Mouse (Mus musculus) frontal cortex, adult 2 months (tissue): ENCODE measurements around the gene Fzr1. TPM values are rescaled to one million over a fixed set of nuclear protein-coding genes. Genes with fewer than 3 reads are reported as not detected.
A peak's percentile ranks its signal among the peaks of the same experiment; 100 is the strongest.

Experiments
- DNase-seq, 2 experiments: peaks; one replicate each; pipeline ENCODE4 v3.0.0; 2022; ENCODE audit warnings: low spot score in 1 of 2; ENCODE audit errors: extremely low spot score in 1 of 2
- polyA plus RNA-seq: library from polyadenylated mRNA; depleted of rRNA; stranded (reverse); fragments of >200 nt; gene quantifications from 2 replicates; pipeline ENCODE4 v1.2.3, GENCODE M21; 2012

The Fzr1 gene
- polyA plus RNA-seq, 1 experiment = 71.6 TPM

GRCm38 (mm10) chr10:81404720-81405119 is 26.4 kb upstream of the Fzr1 start:
- DNase-seq = no peak

DNA sequence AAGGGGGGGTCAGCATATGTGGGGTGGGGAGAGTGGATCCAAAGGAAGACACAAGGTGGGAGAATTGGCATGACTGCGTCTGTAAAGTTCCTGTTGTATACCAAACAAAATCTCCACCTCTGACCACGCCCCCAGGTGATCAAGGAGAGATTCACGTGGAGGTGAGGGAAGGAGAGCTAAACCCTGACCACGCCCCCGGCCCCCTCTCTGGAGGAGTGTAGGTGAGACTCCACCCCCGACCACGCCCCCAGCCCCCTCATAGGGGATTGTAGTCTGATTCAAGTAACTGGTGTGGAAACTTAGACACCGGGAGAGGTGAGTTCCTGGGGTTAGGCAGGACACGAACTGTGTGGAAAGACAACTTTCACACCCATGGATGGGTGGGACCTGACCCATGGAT is 25.8 kb upstream of the Fzr1 start:
- DNase-seq = no peak

DNA sequence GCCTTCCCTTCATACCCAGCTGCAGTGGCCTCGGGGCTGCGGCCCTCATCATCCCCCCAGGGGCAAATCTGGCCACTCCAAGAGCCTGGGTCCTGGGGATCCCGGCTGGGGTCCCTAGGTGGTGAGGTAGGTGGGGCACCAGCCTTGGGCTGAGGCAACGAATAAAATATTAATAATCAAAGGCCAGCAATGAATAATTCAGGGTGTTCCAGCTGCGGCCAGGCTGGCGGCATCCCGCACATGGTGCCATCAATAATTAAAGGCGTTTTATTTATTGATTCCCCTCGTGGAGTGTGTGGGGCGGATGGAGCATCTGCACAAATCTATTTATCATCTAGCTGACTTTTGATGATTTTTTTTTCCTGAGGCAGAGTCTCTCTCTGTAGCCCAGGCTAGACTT is 25.2 kb upstream of the Fzr1 start:
- DNase-seq = no peak

GRCm38 (mm10) chr10:81402227-81402765 is 24.0 kb upstream of the Fzr1 start:
- DNase-seq = no peak

DNA sequence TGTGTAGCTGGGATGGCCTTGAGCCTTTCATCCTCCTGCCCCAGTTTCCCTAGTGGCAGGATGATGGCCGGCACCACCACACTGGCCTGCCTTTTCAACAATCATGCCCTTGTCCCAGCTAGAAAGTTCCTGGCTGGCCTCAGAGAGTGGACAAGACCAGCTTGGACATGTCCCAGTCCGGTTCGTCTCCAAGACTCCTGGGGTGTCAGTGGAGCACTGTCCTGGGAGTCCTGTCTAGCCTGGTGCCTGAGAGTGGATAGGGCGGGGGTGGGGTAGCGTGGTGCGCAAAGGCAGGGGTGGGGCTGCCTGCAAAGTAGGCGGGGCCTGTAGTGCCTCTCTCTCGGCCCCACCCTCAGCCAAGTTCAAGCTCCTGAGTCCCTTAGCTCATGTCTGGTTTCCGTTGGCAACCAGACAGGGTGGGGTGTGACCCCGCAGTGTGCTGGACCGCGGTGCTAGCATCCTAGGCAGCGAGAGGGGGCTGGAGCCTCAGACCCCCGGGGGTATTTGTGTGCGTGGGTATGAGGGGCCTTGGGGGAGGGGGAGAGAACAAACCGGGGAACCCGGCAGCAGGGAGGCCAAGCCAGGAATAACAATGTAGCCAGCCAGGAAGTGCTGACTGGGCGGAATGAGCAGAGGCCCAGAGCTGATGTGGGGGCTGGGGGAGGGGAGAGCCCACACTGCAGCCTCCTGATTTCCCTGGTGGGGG is 23.4 kb upstream of the Fzr1 start:
- DNase-seq = peak in 1 of 2 experiments; percentile 66

DNA sequence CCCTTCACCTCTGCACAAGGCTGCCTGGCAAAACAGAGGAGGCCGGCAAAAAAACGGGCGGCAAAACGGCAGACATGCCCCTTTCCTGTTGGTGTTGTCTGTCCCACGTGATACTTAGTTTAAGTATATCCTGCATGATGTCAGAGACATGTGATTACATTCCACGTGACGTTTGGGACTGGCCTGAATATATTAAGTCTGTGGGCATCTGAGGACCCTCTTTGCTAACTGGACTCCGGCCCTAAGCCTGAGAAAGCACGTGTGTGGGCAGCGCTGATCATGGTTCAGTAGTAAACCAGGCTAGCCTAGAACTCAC is 22.8 kb upstream of the Fzr1 start:
- peak in 1 of 2 experiments; percentile 38 for DNase-seq

DNA sequence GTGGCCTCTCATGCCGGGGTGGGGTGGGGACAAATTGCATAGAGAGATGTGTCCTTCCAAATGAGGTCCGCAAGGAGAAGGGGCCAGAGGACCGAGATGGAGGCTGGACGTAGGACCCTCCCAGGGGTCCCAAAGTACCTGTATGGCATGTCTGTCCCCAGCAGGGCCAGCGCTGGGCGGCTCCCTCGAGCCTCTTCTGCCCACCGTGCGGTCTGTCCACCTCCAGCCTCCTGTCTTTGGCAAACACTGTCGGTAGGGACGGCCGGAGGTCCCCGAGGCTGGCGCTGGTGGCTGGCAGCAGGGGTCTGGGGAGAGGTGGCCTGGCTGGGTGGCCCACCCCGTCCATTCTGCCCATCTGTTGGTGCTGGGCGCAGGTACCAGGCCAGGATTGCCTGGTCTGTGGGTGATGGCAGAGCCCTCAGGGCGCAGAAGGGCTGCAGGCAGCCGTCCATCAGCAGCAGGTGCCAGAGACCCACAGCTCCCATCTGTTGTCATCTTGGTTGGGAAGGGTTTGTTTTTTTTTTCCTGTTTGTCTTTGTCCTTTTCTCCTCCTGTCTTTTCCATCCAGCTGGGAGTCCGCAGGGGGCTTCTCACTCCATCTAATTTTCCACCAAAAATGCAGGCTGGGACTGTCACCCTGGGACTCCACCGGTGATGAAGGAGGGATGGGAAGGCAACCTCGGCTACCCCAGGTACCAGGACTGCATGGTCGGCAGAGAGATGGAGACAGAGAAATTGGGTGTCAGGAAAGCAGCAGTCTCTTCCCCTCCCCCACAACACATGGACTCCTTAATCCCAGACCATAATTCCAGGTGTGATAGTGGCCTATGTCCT is 22.3 kb upstream of the Fzr1 start:
- DNase-seq = no peak

- DNase-seq = no peak
Observed at GRCm38 (mm10) chr10:81399798-81400308, 21.5 kb upstream of the Fzr1 start.

DNA sequence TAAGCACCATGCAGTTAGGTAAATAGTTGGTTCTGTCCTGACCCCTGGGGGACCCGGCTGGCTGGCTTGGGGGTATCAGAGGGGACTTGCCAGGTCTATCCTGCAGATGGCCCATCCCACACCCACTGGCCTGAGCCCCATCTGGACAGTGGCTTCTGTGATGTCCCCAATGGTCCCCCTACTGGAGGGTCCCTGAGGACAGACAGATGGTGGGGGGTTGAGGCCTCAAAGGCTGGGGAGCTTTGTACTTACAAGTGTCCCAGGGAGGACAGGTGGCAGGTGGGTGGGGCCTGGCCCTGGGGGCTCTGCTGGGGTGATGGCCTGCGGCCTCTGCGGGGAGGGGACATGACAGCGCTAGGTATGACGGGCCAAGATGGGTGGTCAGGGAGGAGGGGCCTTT is 21.0 kb upstream of the Fzr1 start:
- DNase-seq = no peak

GRCm38 (mm10) chr10:81396749-81397148 is 18.4 kb upstream of the Fzr1 start:
- DNase-seq = no peak

DNA sequence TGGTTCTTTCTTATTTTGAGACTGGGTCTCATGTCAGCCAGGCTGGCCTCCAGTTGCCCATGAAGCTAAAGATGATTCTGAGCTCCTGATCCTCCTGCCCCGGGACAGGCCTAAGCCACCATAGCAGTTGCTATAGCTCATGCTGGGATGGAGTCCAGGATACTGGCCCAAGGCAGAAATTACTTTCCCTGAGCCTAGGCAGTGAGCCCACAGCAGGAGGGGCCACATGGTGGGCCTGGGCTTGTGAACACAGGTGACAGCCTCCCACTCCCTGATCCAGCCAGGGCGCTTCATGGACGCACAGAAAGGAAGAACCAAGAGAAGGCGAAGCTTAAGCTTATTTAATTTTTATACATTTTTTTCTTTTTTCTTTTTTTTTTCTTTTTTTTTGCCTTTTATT is 17.5 kb upstream of the Fzr1 start:
- DNase-seq = no peak

DNA sequence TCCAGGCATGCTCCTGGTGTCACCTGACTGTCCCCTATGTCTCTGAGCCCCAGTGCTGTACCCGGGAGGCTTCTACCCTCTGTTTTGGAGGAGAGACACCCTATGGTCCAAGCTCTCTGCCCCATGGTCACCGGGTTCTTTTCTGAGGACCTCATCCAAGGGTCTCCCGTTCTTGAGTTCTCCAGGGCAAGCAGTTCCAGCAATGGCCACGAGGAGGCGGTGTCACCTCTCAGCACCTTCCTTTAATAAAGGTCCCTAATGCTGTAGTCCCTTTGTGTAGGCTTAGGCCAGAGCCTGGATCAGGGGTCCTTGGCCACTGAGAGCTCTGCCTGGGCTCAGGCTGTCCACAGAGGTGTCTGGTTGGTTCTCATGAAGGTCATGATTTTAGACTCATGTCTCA is 16.8 kb upstream of the Fzr1 start:
- DNase-seq = peak in 1 of 2 experiments; percentile 75

DNA sequence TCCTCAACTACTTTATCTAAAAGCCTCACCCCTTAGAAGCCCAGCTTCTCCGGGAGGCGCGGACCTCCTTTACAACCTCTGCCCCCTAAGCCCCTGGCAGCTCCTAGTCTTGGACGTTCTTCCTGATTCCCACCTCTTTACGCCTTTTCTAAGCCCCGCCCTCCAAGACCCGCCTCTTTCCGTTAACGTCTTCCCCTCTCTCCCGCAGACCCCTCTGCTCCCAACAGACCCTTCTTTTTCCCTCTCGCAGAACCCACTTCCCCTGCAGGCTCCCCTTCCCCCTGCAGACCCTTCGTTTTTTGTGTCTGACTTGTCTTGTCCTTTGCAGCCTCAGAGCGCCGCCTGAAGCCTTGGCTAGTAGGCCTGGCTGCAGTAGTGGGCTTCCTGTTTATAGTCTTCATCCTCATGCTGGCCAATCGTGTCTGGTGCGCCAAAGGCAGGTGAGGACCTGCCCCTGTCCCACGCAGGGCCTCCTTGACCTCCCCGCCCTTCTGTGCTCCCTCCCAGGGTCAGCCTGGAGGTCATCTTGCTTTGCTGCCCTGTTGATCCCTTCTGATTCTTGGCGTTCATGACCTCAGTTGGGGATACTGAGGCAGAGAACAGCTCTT is 15.2 kb upstream of the Fzr1 start:
- no peak for DNase-seq

GRCm38 (mm10) chr10:81392781-81393185 is 14.5 kb upstream of the Fzr1 start, which contains the start of gene Smim24:
Gene Smim24 (plus strand): TSS chr10:81393051.
- DNase-seq = no peak

DNA sequence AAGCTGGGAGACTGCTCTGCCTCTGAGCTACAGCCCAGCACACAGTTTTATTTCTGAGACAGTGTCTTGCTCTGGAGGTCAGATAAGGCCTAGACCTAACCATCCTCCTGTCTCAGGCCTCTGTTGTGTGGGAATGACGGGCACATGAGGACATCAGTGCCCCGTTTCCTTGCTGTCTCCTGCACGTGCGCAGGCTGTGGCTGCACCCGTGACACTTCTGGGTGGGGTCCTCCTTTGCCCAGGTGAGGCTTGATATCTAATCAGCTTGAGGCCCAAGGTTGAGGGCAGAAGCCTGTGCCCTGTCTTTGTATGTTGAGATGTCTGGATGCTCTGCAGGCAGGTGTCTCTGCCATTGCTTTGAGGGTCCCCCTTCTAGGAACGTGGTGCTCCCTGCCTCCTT is 14.0 kb upstream of the Fzr1 start:
- DNase-seq = no peak

DNA sequence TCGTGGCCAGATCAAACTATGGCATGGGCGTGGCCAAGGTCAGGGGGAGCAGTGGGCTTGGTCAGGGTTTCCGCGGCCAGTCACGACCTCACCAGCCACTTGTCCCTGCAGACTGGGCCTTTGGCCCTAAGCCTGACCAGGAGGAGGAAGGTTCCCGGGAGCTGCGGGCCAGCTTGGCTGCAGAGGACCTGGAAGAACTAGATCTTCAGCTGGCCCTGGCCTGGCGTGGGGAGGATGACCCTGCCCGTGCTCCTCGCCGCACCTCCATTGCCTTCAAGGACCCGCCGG is 12.3 kb upstream of the Fzr1 start:
- DNase-seq = no peak

GRCm38 (mm10) chr10:81389801-81390677 is 11.7 kb upstream of the Fzr1 start:
- DNase-seq = peak in 1 of 2 experiments; percentile 83

GRCm38 (mm10) chr10:81389373-81389772 is 11.1 kb upstream of the Fzr1 start:
- DNase-seq = no peak

- no peak for DNase-seq
Observed at GRCm38 (mm10) chr10:81388505-81389055, 10.3 kb upstream of the Fzr1 start, which contains the start of gene Gm48552. Gene Gm48552 (plus strand): TSS chr10:81389005.

GRCm38 (mm10) chr10:81387716-81388115 is 9.4 kb upstream of the Fzr1 start:
- no peak for DNase-seq
